Mouse (Mus musculus) megakaryocyte-erythroid progenitor cell, adult 5 weeks (primary cell): ENCODE measurements around the gene Tmpo. TPM values are rescaled to one million over a fixed set of nuclear protein-coding genes. Genes with fewer than 3 reads are reported as not detected.

Experiments
- polyA plus RNA-seq: library from polyadenylated mRNA; stranded (reverse); fragments of >175 nt; gene quantifications from 2 replicates; pipeline ENCODE4 v1.2.3, GENCODE M21; 2012

Tmpo gene
- polyA plus RNA-seq, result 249 and 311 TPM in 2 replicates

DNA sequence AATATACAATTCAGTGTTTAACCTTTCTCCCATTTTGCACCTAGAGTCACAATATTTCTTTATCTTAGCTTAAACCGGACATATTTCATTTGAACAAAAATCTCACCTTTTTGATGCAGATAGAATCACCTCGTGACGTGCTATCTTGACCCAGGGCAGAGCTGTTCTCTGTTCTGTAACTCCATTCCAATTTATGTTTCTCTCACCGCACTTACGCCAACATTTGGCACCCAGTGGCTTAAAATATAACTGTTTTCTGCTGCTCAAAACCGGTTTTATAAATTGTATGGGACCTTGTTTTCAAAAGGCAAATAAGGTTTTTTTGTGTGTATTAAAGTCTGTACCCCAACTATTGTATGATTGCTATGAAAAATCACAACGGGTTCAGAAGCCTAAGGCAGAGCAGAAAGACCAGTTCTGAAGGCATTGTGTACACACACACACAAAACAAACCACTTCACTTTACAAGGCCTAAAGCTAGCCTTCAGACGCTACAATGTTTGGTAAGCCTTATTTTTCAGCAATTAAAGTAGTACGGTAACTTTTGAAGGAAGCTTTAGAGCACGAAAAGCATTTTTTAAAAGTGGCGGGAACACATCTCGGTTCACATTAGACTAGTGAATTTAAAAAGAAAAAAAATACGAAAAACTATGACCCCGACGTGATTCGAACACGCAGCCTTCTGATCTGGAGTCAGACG is at the start of gene Tmpo:
Gene Tmpo (minus strand): TSS at position 555 of the 700 bp plus-strand sequence.

DNA sequence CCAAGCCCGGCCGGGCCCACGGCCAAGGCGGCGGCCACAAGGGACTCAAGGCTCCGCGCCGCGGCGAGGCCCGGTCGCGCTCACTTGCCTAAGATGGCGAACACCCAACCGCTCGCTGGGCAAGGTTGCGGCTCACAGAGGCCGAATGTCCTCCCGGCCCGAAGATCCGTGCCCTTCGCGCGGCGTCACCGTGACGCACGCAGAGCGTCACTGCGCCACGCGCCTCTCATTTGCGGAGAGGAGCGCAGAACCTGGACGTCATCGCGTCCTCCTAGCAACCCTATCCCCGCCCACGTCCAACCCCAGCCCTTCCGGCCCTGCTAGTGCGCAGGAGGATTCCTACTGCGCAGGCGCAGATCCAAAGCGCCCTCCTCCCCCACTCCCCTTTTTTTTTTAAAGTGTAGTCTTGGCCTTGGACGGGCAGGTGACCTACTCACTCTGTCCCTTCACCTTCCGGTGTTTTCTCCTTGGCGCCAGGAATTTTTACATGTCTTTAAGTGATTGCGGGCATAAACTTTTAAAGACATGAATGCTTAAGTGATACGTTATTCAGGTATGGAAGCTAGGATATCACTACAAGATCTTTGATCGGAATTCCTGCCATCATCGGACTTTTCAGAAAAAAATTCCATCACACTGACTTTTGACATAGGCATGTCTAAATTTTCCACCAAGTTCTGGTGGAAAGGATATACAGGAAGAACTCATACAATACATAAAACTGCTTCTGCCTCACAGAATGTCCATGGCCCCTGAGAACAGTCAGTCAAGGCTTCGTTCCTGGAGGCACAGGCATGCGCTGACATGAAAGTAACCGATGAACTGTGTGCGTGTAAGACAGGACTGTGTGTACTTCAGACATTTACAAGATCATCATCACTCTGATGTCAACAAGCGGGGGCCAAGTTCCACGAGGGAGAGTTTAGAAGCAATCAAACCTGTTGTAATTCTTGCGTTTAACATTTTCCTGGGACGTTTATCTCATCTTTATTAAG is 57.0 kb downstream of the Tmpo start, which contains the start of gene Slc25a3:
Gene Slc25a3 (minus strand): TSS at position 232 of the 995 bp plus-strand sequence.

Other genes starting within 250 kb of the Tmpo start
- 16.2 and 17.5 TPM in 2 replicates for gene Apaf1, start 98.5 kb downstream of the Tmpo start, polyA plus RNA-seq
- gene Ikbip, start 98.4 kb downstream of the Tmpo start, polyA plus RNA-seq, result 3.1 and 3.3 TPM in 2 replicates
- 437 and 484 TPM in 2 replicates for gene Slc25a3, start 57.3 kb downstream of the Tmpo start, polyA plus RNA-seq